Mouse (Mus musculus): Measurements from ENCODE around the gene Rhot2.
A peak's percentile ranks its signal among the peaks of the same experiment; 100 is the strongest.

Gene Rhot2

GRCm38 (mm10) chr17:25794197-25794596, 50.5 kb downstream of the Rhot2 start:
- no peak for DNase-seq

- DNase-seq: peak; percentile 84
Observed at GRCm38 (mm10) chr17:25792615-25793014, 52.0 kb downstream of the Rhot2 start, which contains the start of gene Fam173a. Gene Fam173a (minus strand): TSS chr17:25792901.

- peak; percentile 89 for DNase-seq
Observed at GRCm38 (mm10) chr17:25791843-25792527, 52.7 kb downstream of the Rhot2 start.

- no peak for DNase-seq
Observed at GRCm38 (mm10) chr17:25791320-25791842, 53.3 kb downstream of the Rhot2 start.

All from lung, postnatal 14 days (tissue).